Mouse (Mus musculus) forebrain, embryonic 16.5 days (tissue): Measurements from ENCODE around the gene Dop1b. TPM values are rescaled to one million over a fixed set of nuclear protein-coding genes. Genes with fewer than 3 reads are reported as not detected.
"Not testable (repeated sequence)": the region's sequence is repeated elsewhere in the genome, so short reads cannot be mapped to it uniquely, and the experiment has no call there.

Experiments
- ATAC-seq: fragments of 200-750 bp; cut with Nextera tagmentation; 2 replicates; pipeline ENCODE4 v1.8.0; 2017; ENCODE audit warnings: mild to moderate bottlenecking, moderate library complexity
- H3K27ac ChIP-seq: fragments of 300-500 bp; sonication (generic); 2 replicates; pipeline ENCODE4 v1.5.1; 2014; ENCODE audit warnings: low read length, control low read depth
- H3K27me3 ChIP-seq: fragments of 300-500 bp; sonication (generic); replicated peaks from 2 replicates; pipeline ENCODE4 v1.6.1; 2014; ENCODE audit warnings: low read length; ENCODE audit not compliant: control insufficient read depth, insufficient read depth
- H3K36me3 ChIP-seq: fragments of 300-500 bp; sonication (generic); 2 replicates; pipeline ENCODE4 v1.6.1; 2014; ENCODE audit not compliant: control insufficient read depth, insufficient read depth
- H3K4me1 ChIP-seq: fragments of 300-500 bp; sonication (generic); replicated peaks from 2 replicates; pipeline ENCODE4 v1.6.1; 2014; ENCODE audit warnings: low read length; ENCODE audit not compliant: control insufficient read depth, insufficient read depth
- H3K4me2 ChIP-seq: fragments of 300-500 bp; sonication (generic); 2 replicates; pipeline ENCODE4 v1.6.1; 2014; ENCODE audit warnings: mild to moderate bottlenecking, low read length, control low read depth
- H3K4me3 ChIP-seq: fragments of 300-500 bp; sonication (generic); replicated peaks from 2 replicates; pipeline ENCODE4 v1.5.1; 2014; ENCODE audit warnings: mild to moderate bottlenecking, low read length, control low read depth
- H3K9ac ChIP-seq: fragments of 300-500 bp; sonication (generic); replicated peaks from 2 replicates; pipeline ENCODE4 v1.6.1; 2014; ENCODE audit warnings: low read depth, low read length, control low read depth
- H3K9me3 ChIP-seq: fragments of 300-500 bp; sonication (generic); 2 replicates; pipeline ENCODE4 v1.6.1; 2016; ENCODE audit warnings: low read length; ENCODE audit not compliant: control insufficient read depth
- WGBS: fragments of 180-500 bp; shearing (Covaris S2); extraction: QIAGEN DNeasy Blood & Tissue Kit; methylation state at CpG from one replicate; pipeline ENCODE4 v1.1.7; 2014; 5-methylcytosine and 5-hydroxymethylcytosine counted together
- polyA plus RNA-seq: library from polyadenylated mRNA; unstranded; fragments of >200 nt; fragmentation: Nextera tagmentation; extraction: Ambion mirVana; gene quantifications from 2 replicates; pipeline ENCODE4 v1.2.1, GENCODE M21; 2015

The Dop1b gene
- polyA plus RNA-seq, 1 experiment from 2014 or later, result 43.3 TPM

DNA sequence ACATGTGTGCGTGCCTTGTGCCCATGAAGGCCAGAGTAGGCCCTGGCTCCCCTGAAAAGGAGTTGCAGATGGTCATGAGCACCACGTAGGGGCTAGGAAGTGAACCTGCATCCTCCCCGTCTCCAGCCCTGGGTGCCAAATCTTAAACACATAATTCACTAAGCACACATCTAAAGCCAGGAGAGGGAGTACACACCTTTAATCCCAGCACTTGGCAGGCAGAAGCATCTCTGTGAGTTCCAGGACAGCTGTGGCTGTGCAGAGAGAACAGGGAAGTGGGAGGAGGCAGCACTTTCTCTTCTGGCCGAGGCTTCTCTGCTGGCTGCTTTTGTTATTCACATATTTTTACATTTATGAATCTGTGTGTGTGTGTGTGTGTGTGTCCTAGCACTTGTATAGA is 52.9 kb downstream of the Dop1b start:
- 71% methylated on average over 4 of the region's 4 CpGs for WGBS
- no peaks in the 10 kb centered on the region for H3K9me3 ChIP-seq
- H3K4me2 ChIP-seq, result no peak overlapping the region
- no peak overlapping the region for H3K27ac ChIP-seq
- no peak for ATAC-seq
- no peaks in the 10 kb centered on the region for H3K4me1 ChIP-seq
- no peaks in the 10 kb centered on the region for H3K27me3 ChIP-seq
- no peak overlapping the region for H3K4me3 ChIP-seq
- H3K9ac ChIP-seq, result no peak overlapping the region
- peaks cover 10% of the 10 kb centered on the region for H3K36me3 ChIP-seq

DNA sequence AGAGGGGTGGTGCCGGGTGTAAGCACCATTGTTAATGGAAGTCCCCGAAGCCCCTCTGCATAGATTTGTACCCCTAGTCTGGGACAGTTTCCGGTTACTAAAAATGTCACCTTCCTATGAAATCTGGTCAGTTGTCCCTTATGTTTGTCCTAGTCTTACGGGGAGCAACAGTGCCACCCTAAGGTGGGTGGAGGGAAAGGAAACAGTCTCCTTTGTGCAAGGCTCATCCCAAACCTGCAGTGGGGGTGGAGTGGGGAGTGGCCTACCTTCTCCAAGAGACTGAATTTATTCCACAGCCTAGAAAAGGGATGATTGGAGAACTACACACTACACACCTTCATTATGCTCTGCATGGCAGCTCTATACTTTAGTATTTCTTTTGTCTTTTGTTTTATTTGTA is 55.3 kb downstream of the Dop1b start:
- Histone ChIP-seq H3K36me3 (peaks cover 11% of the 10 kb centered on the region), H3K4me3 (no peak overlapping the region), H3K9ac (no peak overlapping the region), H3K9me3 (no peaks in the 10 kb centered on the region), H3K4me2 (no peak overlapping the region), H3K27me3 (no peaks in the 10 kb centered on the region), H3K27ac (no peak overlapping the region), H3K4me1 (no peaks in the 10 kb centered on the region)
- ATAC-seq, result peak; percentile 6; the same call in 1 of the 2 replicates
- WGBS, result 53% methylated on average over 4 of the region's 4 CpGs

- ATAC-seq, result no peak
- Histone ChIP-seq H3K4me2 (no peak overlapping the region), H3K36me3 (peaks cover 10% of the 10 kb centered on the region), H3K4me1 (no peaks in the 10 kb centered on the region), H3K9ac (no peak overlapping the region), H3K27ac (no peak overlapping the region), H3K9me3 (no peaks in the 10 kb centered on the region), H3K4me3 (no peak overlapping the region), H3K27me3 (no peaks in the 10 kb centered on the region)
- 62% methylated on average over 6 of the region's 6 CpGs for WGBS
Measured at GRCm38 (mm10) chr16:93767548-93767947, 55.8 kb downstream of the Dop1b start.

DNA sequence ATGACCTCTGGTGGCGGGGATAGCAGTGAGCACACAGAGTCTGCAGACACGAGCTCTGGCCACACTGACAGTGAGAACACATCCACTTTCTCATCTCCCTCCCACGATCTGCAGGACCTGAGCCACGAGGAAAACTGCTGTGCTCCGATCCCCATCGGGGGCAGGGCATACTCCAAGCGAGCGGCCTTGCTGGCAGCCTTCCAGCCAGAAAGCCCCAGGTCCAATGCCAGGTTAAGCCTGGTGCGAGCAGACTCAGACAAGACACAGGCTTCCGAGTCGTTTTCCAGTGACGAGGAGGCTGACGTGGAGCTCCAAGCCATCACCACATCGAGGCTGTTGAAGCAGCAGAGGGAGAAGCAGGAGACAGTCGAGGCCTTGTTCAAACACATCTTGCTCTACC is 57.9 kb downstream of the Dop1b start:
- Histone ChIP-seq H3K4me2 (no peak overlapping the region), H3K27me3 (no peaks in the 10 kb centered on the region), H3K36me3 (peaks cover 10% of the 10 kb centered on the region), H3K27ac (no peak overlapping the region), H3K4me3 (no peak overlapping the region), H3K4me1 (no peaks in the 10 kb centered on the region), H3K9ac (no peak overlapping the region), H3K9me3 (no peaks in the 10 kb centered on the region)
- ATAC-seq, result no peak
- 73% methylated on average over 15 of the region's 15 CpGs for WGBS

DNA sequence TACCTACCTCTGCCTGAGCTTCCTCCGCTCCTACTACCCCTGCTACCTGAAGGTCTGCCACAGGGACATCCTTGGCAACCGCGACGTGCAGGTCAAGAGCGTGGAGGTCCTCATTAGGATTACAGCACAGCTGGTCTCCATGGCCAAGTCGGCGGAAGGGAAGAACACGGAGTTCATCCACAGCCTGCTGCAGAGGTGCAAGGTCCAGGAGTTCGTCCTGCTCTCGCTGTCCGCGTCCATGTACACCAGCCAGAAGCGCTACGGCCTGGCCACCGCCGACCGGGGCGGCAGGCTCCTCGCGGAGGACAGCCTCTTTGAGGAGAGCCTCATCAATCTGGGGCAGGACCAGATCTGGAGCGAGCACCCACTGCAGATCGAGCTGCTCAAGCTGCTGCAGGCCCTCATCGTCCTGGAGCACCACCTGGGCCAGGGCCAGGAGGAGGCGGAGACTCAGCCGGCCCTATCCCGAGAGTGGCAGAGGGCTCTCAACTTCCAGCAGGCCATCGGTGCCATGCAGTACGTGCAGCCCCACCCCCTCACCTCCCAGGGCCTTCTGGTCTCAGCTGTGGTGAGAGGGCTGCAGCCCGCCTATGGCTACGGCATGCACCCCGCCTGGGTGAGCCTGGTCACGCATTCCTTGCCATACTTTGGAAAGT is 58.7 kb downstream of the Dop1b start:
- no peak overlapping the region for H3K9ac ChIP-seq
- H3K27ac ChIP-seq, result no peak overlapping the region
- no peaks in the 10 kb centered on the region for H3K4me1 ChIP-seq
- H3K36me3 ChIP-seq, result peaks cover 10% of the 10 kb centered on the region
- no peak for ATAC-seq
- WGBS, result 73% methylated on average over 32 of the region's 32 CpGs
- H3K4me2 ChIP-seq, result no peak overlapping the region
- no peaks in the 10 kb centered on the region for H3K27me3 ChIP-seq
- no peaks in the 10 kb centered on the region for H3K9me3 ChIP-seq
- no peak overlapping the region for H3K4me3 ChIP-seq

GRCm38 (mm10) chr16:93774658-93775057 is 63.0 kb downstream of the Dop1b start:
- no peak for ATAC-seq
- 88% methylated on average over 5 of the region's 5 CpGs for WGBS
- Histone ChIP-seq H3K27me3 (no peaks in the 10 kb centered on the region), H3K4me2 (no peak overlapping the region), H3K36me3 (peaks cover 13% of the 10 kb centered on the region), H3K27ac (no peak overlapping the region), H3K9me3 (no peaks in the 10 kb centered on the region), H3K9ac (no peak overlapping the region), H3K4me3 (no peak overlapping the region), H3K4me1 (no peaks in the 10 kb centered on the region)

DNA sequence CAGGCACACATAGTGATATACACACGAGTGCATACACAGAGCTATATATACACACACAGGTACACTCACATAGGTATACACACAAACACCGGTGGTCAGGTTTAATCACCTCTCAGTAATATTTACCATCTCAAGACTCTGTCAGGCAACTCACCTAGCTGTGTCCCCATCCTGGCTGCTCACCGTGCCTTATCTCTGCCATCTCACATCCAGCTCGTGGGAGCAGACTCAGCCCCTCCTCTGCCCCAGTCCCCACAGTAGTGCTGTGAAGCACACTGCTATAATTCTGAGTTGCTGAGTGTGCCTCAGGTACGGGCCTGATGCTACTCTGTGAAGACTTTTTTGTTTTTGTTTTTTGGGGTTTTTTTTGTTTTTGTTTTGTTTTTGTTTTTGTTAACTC is 64.8 kb downstream of the Dop1b start:
- H3K27me3 ChIP-seq, result no peaks in the 10 kb centered on the region
- no peak overlapping the region for H3K27ac ChIP-seq
- H3K9ac ChIP-seq, result no peak overlapping the region
- WGBS, result 82% methylated on average over 5 of the region's 5 CpGs
- ATAC-seq, result no peak
- H3K9me3 ChIP-seq, result no peaks in the 10 kb centered on the region
- peaks cover 9% of the 10 kb centered on the region for H3K36me3 ChIP-seq
- H3K4me2 ChIP-seq, result no peak overlapping the region
- no peak overlapping the region for H3K4me3 ChIP-seq
- H3K4me1 ChIP-seq, result no peaks in the 10 kb centered on the region

DNA sequence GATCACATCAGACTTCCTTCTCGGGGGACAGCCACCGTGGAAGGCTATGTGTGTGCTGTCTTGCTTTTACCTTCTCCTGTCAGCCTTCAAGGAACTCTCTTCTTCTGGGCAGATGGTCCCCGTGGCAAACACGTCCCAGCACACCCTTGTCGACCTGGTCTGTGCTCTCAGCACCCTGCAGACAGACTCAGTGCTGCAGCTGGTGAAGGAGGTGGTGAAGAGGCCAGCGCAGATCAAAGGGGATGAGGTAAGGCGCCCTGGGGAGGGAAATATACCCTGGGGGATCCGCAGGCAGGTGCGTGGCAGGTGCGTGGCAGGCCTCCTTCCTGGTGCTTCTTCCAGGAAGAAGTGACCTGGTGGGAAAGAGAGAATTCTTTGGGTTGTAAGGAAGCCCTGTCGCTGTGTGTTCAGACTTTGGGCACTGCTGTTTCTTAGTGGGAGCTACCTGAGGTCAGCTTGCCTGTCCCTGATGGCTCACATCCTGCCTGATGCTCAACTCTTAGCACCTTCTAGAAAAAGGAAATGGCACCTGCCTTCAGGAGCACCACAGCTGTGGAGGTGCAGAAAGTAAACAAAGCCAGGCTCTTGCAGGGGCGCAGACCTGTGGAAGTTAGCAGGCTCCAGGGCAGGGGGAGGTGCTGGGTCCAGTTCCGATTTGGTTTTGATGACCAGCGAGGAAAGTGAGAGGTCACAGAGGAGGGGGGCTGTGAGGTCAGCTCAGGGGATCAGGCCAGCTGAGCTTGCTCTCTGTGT is 65.7 kb downstream of the Dop1b start:
- WGBS, result 72% methylated on average over 14 of the region's 14 CpGs
- Histone ChIP-seq H3K4me3 (no peak overlapping the region), H3K9me3 (no peaks in the 10 kb centered on the region), H3K4me1 (no peaks in the 10 kb centered on the region), H3K27me3 (no peaks in the 10 kb centered on the region), H3K27ac (no peak overlapping the region), H3K36me3 (peaks cover 12% of the 10 kb centered on the region; the same call in 1 of the 2 replicates), H3K9ac (no peak overlapping the region), H3K4me2 (no peak overlapping the region)
- no peak for ATAC-seq

- H3K9ac ChIP-seq, ATAC-seq, H3K27ac ChIP-seq, H3K27me3 ChIP-seq, H3K4me2 ChIP-seq, H3K4me1 ChIP-seq, H3K9me3 ChIP-seq, H3K4me3 ChIP-seq: not testable (repeated sequence)
- H3K36me3 ChIP-seq, result peaks cover 15% of the 10 kb centered on the region; the same call in 1 of the 2 replicates
- 77% methylated on average over 4 of the region's 4 CpGs for WGBS
Measured at GRCm38 (mm10) chr16:93778393-93778792, 66.7 kb downstream of the Dop1b start.
